In the genomic region with DNA sequence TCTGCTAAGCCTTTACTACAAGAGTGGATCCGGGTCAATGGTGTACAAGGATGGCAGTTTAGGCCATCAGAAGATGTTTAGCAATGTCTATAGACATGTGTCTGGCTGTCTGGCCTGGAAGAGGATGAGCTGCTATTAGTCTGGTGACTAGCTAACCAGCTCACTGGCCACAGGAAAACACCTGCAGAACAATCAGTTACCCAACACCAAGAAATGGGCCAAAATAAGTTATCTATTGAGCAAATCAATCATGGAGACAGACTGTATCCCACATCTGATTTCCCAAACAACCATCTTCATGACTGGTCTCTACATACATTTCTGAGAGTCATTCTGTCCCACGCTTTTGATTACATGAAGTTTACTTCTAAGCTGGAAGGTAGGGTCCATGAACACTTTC, we compare ENCODE assay signal across 16 mouse cellular contexts. TPM values are rescaled to one million over a fixed set of nuclear protein-coding genes. Genes with fewer than 3 reads are reported as not detected.
"Had no signal": no experiment of that assay in that cellular context is flagged by ENCODE, and none has a peak within 500 bp of the region (broad histone marks: within the 10 kb centered on the region; RNA-seq: fewer than 3 reads in every experiment).

No protein-coding gene starts in this region.

- DNase-seq: lung, adult 2 months; lung, postnatal 14 days; lung, postnatal 36 days; right cerebral cortex, postnatal 14 days; thymus, adult 2 months; thymus, postnatal 25 days; thymus, postnatal 4 days had no signal

- H3K9ac ChIP-seq: lung, embryonic 15.5 days; midbrain, embryonic 13.5 days; midbrain, embryonic 15.5 days; neural tube, embryonic 12.5 days had no signal

- H3K4me2 ChIP-seq: lung, embryonic 15.5 days; midbrain, embryonic 11.5 days; midbrain, embryonic 13.5 days; midbrain, embryonic 15.5 days; neural tube, embryonic 12.5 days had no signal

- H3K9me3 ChIP-seq: lung, embryonic 15.5 days; megakaryocyte, embryonic 14.5 days; midbrain, embryonic 13.5 days; midbrain, embryonic 15.5 days; neural tube, embryonic 12.5 days had no signal

- H3K4me1 ChIP-seq: neural tube, embryonic 12.5 days had no signal

- H3K27ac ChIP-seq: lung, embryonic 15.5 days; macrophage; midbrain, embryonic 13.5 days; midbrain, embryonic 15.5 days; neural tube, embryonic 12.5 days had no signal

- ATAC-seq: lung, postnatal 0 days; midbrain, embryonic 13.5 days; midbrain, embryonic 15.5 days had no signal

- H3K4me3 ChIP-seq: lung, embryonic 15.5 days; megakaryocyte, embryonic 14.5 days; midbrain, embryonic 13.5 days; midbrain, embryonic 15.5 days; neural tube, embryonic 12.5 days had no signal

- H3K27me3 ChIP-seq: lung, embryonic 15.5 days; megakaryocyte, embryonic 14.5 days; midbrain, embryonic 13.5 days; midbrain, embryonic 15.5 days; neural tube, embryonic 12.5 days had no signal

RNA-seq across cellular contexts. Expression of gene Arl11, which starts 54.2 kb away (rescaled TPM):
- total RNA-seq: midbrain, postnatal 0 days had no signal
